Comparison of ENCODE assay signal across 9 mouse cellular contexts in the genomic region with DNA sequence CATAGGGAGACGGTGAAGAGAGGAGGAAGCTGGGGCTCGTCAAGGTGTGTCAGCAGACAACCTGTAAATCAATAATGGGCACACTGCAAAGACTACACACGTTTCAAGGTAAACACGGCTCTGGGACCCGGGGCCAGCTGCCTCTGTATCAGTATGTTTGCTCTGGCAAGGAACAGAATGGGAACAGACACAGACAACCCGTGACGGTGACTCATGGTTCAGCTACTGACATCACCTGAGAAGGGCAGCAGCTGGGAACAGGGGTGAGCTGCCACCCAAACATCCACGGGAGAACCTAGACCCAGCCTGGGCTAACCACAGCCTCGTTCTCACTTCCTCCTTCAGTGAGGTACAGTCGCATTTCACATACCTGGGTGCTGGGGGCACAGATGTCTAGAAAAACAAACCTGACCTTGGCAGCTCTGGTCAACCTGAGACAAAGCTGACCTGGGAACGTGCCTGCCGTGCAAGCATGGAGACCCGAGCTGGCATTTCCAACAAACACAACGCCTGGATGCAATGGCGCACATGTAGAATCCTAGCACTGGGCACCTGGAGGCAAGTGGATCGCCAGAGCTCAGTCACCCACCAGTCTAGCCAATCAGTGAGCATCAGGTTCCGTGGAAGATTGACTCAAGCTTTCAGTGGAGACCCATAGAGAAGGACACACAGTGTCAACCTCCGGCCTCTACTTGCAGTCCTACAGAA. TPM values are rescaled to one million over a fixed set of nuclear protein-coding genes. Genes with fewer than 3 reads are reported as not detected.
DNase-seq lines count a peak whose midpoint lies in the region; ATAC-seq lines count a peak whose summit lies in the region.
"Had no signal": no experiment of that assay in that cellular context is flagged by ENCODE, and none has a peak within 500 bp of the region (broad histone marks: within the 10 kb centered on the region; RNA-seq: fewer than 3 reads in every experiment).

No protein-coding gene starts in this region.

- intact Hi-C loops in left cerebral cortex, postnatal 10 days (cut with DNase I), result loop anchor here (10.0 kb wide), 1 partner anchor 311 kb away; no protein-coding TSS in a partner anchor

- H3K36me3 ChIP-seq in lung, embryonic 16.5 days (ENCODE audit: control insufficient read depth, insufficient read depth, low read length), result no peaks in the 10 kb centered on the region
- H3K36me3 ChIP-seq in forebrain, embryonic 13.5 days (ENCODE audit: poor library complexity, severe bottlenecking), result no peaks in the 10 kb centered on the region
- H3K36me3 ChIP-seq: lung, embryonic 15.5 days had no signal

- no peak overlapping the region for H3K27ac ChIP-seq in lung, embryonic 16.5 days (ENCODE audit: low read length)
- no peak overlapping the region for H3K27ac ChIP-seq in forebrain, embryonic 13.5 days
- H3K27ac ChIP-seq: lung, embryonic 15.5 days had no signal

- DNase-seq in lung, postnatal 10 days, result no peak
- DNase-seq in kidney, adult 18-20 months, result peak; percentile 71
- peak; percentile 76 for DNase-seq in naive thymus-derived CD4-positive, alpha-beta T cell, adult 2 months (ENCODE audit: low read depth)
- peak; percentile 88 for DNase-seq in yolk sac, embryonic 10.5 days (ENCODE audit: low spot score)
- DNase-seq in ovary, postnatal 10 days (ENCODE audit: low spot score), result no peak
- no peak for DNase-seq in left cerebral cortex, postnatal 10 days (ENCODE audit: extremely low spot score in 1 of 2, low spot score in 2 of 2)

- 61% methylated on average over 18 of the region's 18 CpGs for WGBS in lung, embryonic 16.5 days
- WGBS in forebrain, embryonic 13.5 days, result 90% methylated on average over 18 of the region's 18 CpGs

- H3K4me3 ChIP-seq in lung, embryonic 16.5 days (ENCODE audit: low read length), result no peak overlapping the region
- no peak overlapping the region for H3K4me3 ChIP-seq in forebrain, embryonic 13.5 days
- H3K4me3 ChIP-seq: lung, embryonic 15.5 days had no signal

- no peaks in the 10 kb centered on the region for H3K27me3 ChIP-seq in lung, embryonic 16.5 days (ENCODE audit: control insufficient read depth, insufficient read depth, low read depth, low read length)
- no peaks in the 10 kb centered on the region for H3K27me3 ChIP-seq in forebrain, embryonic 13.5 days
- H3K27me3 ChIP-seq: lung, embryonic 15.5 days had no signal

- peaks cover 4% of the 10 kb centered on the region for H3K4me1 ChIP-seq in lung, embryonic 16.5 days (replicated peaks; ENCODE audit: control insufficient read depth, insufficient read depth, low read length)
- no peaks in the 10 kb centered on the region for H3K4me1 ChIP-seq in forebrain, embryonic 13.5 days

- H3K4me2 ChIP-seq in lung, embryonic 16.5 days (ENCODE audit: low read depth, low read length), result no peak overlapping the region
- no peak overlapping the region for H3K4me2 ChIP-seq in forebrain, embryonic 13.5 days
- H3K4me2 ChIP-seq: lung, embryonic 15.5 days had no signal

- no peak overlapping the region for H3K9ac ChIP-seq in lung, embryonic 16.5 days (ENCODE audit: low read length)
- H3K9ac ChIP-seq in forebrain, embryonic 13.5 days, result no peak overlapping the region
- H3K9ac ChIP-seq: lung, embryonic 15.5 days had no signal

- no peaks in the 10 kb centered on the region for H3K9me3 ChIP-seq in lung, embryonic 16.5 days (ENCODE audit: control insufficient read depth, low read length)
- no peaks in the 10 kb centered on the region for H3K9me3 ChIP-seq in forebrain, embryonic 13.5 days (replicated peaks)
- H3K9me3 ChIP-seq: lung, embryonic 15.5 days had no signal

- 0 out of 2 replicates have a peak, but pooled peaks have one; percentile 11 for ATAC-seq in lung, embryonic 16.5 days (ENCODE audit: low read depth)
- ATAC-seq in forebrain, embryonic 13.5 days, result no peak

RNA-seq across cellular contexts. Expression of a gene that starts 22.0 kb away (rescaled TPM):
- 2.2 and 2.7 TPM in 2 replicates for polyA plus RNA-seq in lung, embryonic 16.5 days (2015; fragmentation: Nextera tagmentation; extraction: Ambion mirVana)
- polyA plus RNA-seq in forebrain, embryonic 13.5 days (2015; fragmentation: Nextera tagmentation; extraction: Ambion mirVana), result 3.4 and 4.2 TPM in 2 replicates
- total RNA-seq in left cerebral cortex, postnatal 10 days (2021), result 10 to 100 TPM; 10.5 to 12.8 TPM

RNA-seq across cellular contexts. Expression of a gene that starts 30.2 kb away (rescaled TPM):
- 9.1 and 9.5 TPM in 2 replicates for polyA plus RNA-seq in lung, embryonic 16.5 days (2015; fragmentation: Nextera tagmentation; extraction: Ambion mirVana)
- 12.4 and 12.6 TPM in 2 replicates for polyA plus RNA-seq in forebrain, embryonic 13.5 days (2015; fragmentation: Nextera tagmentation; extraction: Ambion mirVana)
- 10 to 100 TPM; 17.8 to 20.2 TPM for total RNA-seq in left cerebral cortex, postnatal 10 days (2021)

Comparison
In these comparisons a context has a peak if more than half of its experiments do, and no peak if none do; other contexts are left out.
1. DNase-seq: peak in kidney, adult 18-20 months (single experiment), naive thymus-derived CD4-positive, alpha-beta T cell, adult 2 months (single experiment) and yolk sac, embryonic 10.5 days (single experiment); none in lung, postnatal 10 days (single experiment), ovary, postnatal 10 days (single experiment) and left cerebral cortex, postnatal 10 days (0 of 2).